In genomic region chr4:123407792-123408191, GRCm38 (mm10) we compare ENCODE assay signal across 9 mouse cellular contexts.
A peak's percentile ranks its signal among the peaks of the same experiment; 100 is the strongest.
DNase-seq lines count a peak whose midpoint lies in the region; ATAC-seq lines count a peak whose summit lies in the region.
"Had no signal": no experiment of that assay in that cellular context is flagged by ENCODE, and none has a peak within 500 bp of the region (broad histone marks: within the 10 kb centered on the region; RNA-seq: fewer than 3 reads in every experiment).

No protein-coding gene starts in this region.

- peak overlapping the region; percentile 1; the same call in 1 of the 2 replicates for H3K4me3 ChIP-seq in kidney, embryonic 14.5 days (ENCODE audit: low read length)
- H3K4me3 ChIP-seq in embryonic facial prominence, embryonic 14.5 days (ENCODE audit: low read depth, low read length) = no peak overlapping the region
- no peak overlapping the region; the same call in 1 of the 2 replicates for H3K4me3 ChIP-seq in hindbrain, embryonic 16.5 days (ENCODE audit: low read length)
- H3K4me3 ChIP-seq in midbrain, embryonic 14.5 days (replicated peaks; ENCODE audit: low read depth, low read length) = no peak overlapping the region

- DNase-seq in kidney, postnatal 14 days = no peak
- DNase-seq in embryonic facial prominence, embryonic 14.5 days (ENCODE audit: low spot score) = no peak
- DNase-seq in midbrain, embryonic 14.5 days = no peak
- no peak for DNase-seq in B cell, adult 2 months
- DNase-seq in cerebellum, adult 11 months = no peak
- no peak for DNase-seq in frontal cortex, postnatal 25 days (ENCODE audit: low spot score in 2 of 2)
- DNase-seq: thymus, adult 2 months had no signal

- H3K4me2 ChIP-seq in kidney, embryonic 14.5 days (replicated peaks; ENCODE audit: low read depth, low read length) = 0 out of 2 replicates have a peak overlapping the region, but pooled peaks have one; percentile 13
- peak overlapping the region; percentile 34; the same call in 1 of the 2 replicates for H3K4me2 ChIP-seq in embryonic facial prominence, embryonic 14.5 days (ENCODE audit: low read depth, low read length)
- peak overlapping the region; percentile 43 for H3K4me2 ChIP-seq in hindbrain, embryonic 16.5 days (ENCODE audit: low read length)
- peak overlapping the region; percentile 40 for H3K4me2 ChIP-seq in midbrain, embryonic 14.5 days (ENCODE audit: low read length)

- WGBS in kidney, embryonic 14.5 days = 80% methylated on average over 6 of the region's 6 CpGs
- 68% methylated on average over 6 of the region's 6 CpGs for WGBS in embryonic facial prominence, embryonic 14.5 days
- 62% methylated on average over 6 of the region's 6 CpGs for WGBS in hindbrain, embryonic 16.5 days
- 77% methylated on average over 6 of the region's 6 CpGs for whole genome bisulfite sequencing in midbrain, embryonic 14.5 days

- no peaks in the 10 kb centered on the region for H3K27me3 ChIP-seq in kidney, embryonic 14.5 days (ENCODE audit: control insufficient read depth, insufficient read depth, low read length)
- H3K27me3 ChIP-seq in embryonic facial prominence, embryonic 14.5 days (replicated peaks; ENCODE audit: control insufficient read depth, insufficient read depth, low read length) = no peaks in the 10 kb centered on the region
- no peaks in the 10 kb centered on the region for H3K27me3 ChIP-seq in hindbrain, embryonic 16.5 days (replicated peaks; ENCODE audit: control insufficient read depth, insufficient read depth, low read length)
- no peaks in the 10 kb centered on the region for H3K27me3 ChIP-seq in midbrain, embryonic 14.5 days (ENCODE audit: control insufficient read depth, insufficient read depth, low read length)

- H3K36me3 ChIP-seq in kidney, embryonic 14.5 days (ENCODE audit: control insufficient read depth, insufficient read depth, low read length) = peaks cover 12% of the 10 kb centered on the region
- peaks cover 31% of the 10 kb centered on the region for H3K36me3 ChIP-seq in embryonic facial prominence, embryonic 14.5 days (ENCODE audit: control insufficient read depth, insufficient read depth, low read length)
- H3K36me3 ChIP-seq in hindbrain, embryonic 16.5 days (ENCODE audit: control insufficient read depth, insufficient read depth, low read length) = no peaks in the 10 kb centered on the region
- H3K36me3 ChIP-seq in midbrain, embryonic 14.5 days (ENCODE audit: control insufficient read depth, insufficient read depth, low read length) = peaks cover 8% of the 10 kb centered on the region; the same call in 1 of the 2 replicates

- no peak overlapping the region for H3K9ac ChIP-seq in kidney, embryonic 14.5 days (ENCODE audit: low read depth, low read length)
- H3K9ac ChIP-seq in embryonic facial prominence, embryonic 14.5 days (ENCODE audit: low read depth, low read length) = peak overlapping the region; percentile 37; the same call in 1 of the 2 replicates
- H3K9ac ChIP-seq in hindbrain, embryonic 16.5 days (ENCODE audit: low read depth, low read length) = no peak overlapping the region
- H3K9ac ChIP-seq in midbrain, embryonic 14.5 days (replicated peaks; ENCODE audit: low read length) = no peak overlapping the region

- H3K27ac ChIP-seq in kidney, embryonic 14.5 days (ENCODE audit: low read depth, low read length) = no peak overlapping the region
- H3K27ac ChIP-seq in embryonic facial prominence, embryonic 14.5 days (replicated peaks; ENCODE audit: low read depth, low read length) = no peak overlapping the region
- H3K27ac ChIP-seq in hindbrain, embryonic 16.5 days (ENCODE audit: low read depth, low read length) = peak overlapping the region; percentile 56
- no peak overlapping the region for H3K27ac ChIP-seq in midbrain, embryonic 14.5 days (replicated peaks; ENCODE audit: low read depth, low read length)

- no peak for ATAC-seq in kidney, embryonic 14.5 days (ENCODE audit: low FRiP score, low TSS enrichment)
- no peak for ATAC-seq in embryonic facial prominence, embryonic 14.5 days (ENCODE audit: low read depth)
- no peak for ATAC-seq in hindbrain, embryonic 16.5 days
- ATAC-seq in midbrain, embryonic 14.5 days (ENCODE audit: low FRiP score, low TSS enrichment) = no peak

- no peaks in the 10 kb centered on the region for H3K9me3 ChIP-seq in kidney, embryonic 14.5 days (ENCODE audit: control insufficient read depth, low read length)
- H3K9me3 ChIP-seq in embryonic facial prominence, embryonic 14.5 days (ENCODE audit: control insufficient read depth, low read length) = no peaks in the 10 kb centered on the region
- H3K9me3 ChIP-seq in hindbrain, embryonic 16.5 days (ENCODE audit: control insufficient read depth, low read length) = no peaks in the 10 kb centered on the region
- no peaks in the 10 kb centered on the region for H3K9me3 ChIP-seq in midbrain, embryonic 14.5 days (ENCODE audit: control insufficient read depth, low read length)

- H3K4me1 ChIP-seq in kidney, embryonic 14.5 days (ENCODE audit: control insufficient read depth, insufficient read depth, low read length) = peaks cover 56% of the 10 kb centered on the region
- H3K4me1 ChIP-seq in embryonic facial prominence, embryonic 14.5 days (ENCODE audit: control insufficient read depth, insufficient read depth, low read length) = peaks cover 74% of the 10 kb centered on the region
- H3K4me1 ChIP-seq in hindbrain, embryonic 16.5 days (ENCODE audit: control insufficient read depth, insufficient read depth, low read depth, low read length) = peaks cover 71% of the 10 kb centered on the region
- H3K4me1 ChIP-seq in midbrain, embryonic 14.5 days (ENCODE audit: control insufficient read depth, insufficient read depth, low read length) = peaks cover 81% of the 10 kb centered on the region
